Comparison of ENCODE assay signal across 32 mouse cellular contexts in genomic region chrX:87897172-87897571, GRCm38 (mm10).
"Had no signal": no experiment of that assay in that cellular context is flagged by ENCODE, and none has a peak within 500 bp of the region (broad histone marks: within the 10 kb centered on the region; RNA-seq: fewer than 3 reads in every experiment).

No protein-coding gene starts in this region.

- H3K27ac ChIP-seq: limb, embryonic 10.5 days; limb, embryonic 12.5 days; limb, embryonic 13.5 days; limb, embryonic 15.5 days; liver, embryonic 12.5 days; liver, embryonic 13.5 days; liver, embryonic 14.5 days; liver, embryonic 15.5 days; lung, embryonic 15.5 days; macrophage; midbrain, embryonic 10.5 days; midbrain, embryonic 12.5 days; midbrain, embryonic 13.5 days; midbrain, embryonic 15.5 days; neural tube, embryonic 12.5 days had no signal

- H3K36me3 ChIP-seq: limb, embryonic 10.5 days; limb, embryonic 12.5 days; limb, embryonic 13.5 days; limb, embryonic 15.5 days; liver, embryonic 12.5 days; liver, embryonic 13.5 days; liver, embryonic 15.5 days; lung, embryonic 15.5 days; midbrain, embryonic 10.5 days; midbrain, embryonic 12.5 days; midbrain, embryonic 13.5 days; midbrain, embryonic 15.5 days; neural tube, embryonic 12.5 days had no signal

- H3K4me1 ChIP-seq: limb, embryonic 10.5 days; limb, embryonic 12.5 days; limb, embryonic 13.5 days; limb, embryonic 15.5 days; liver, embryonic 12.5 days; liver, embryonic 13.5 days; liver, embryonic 15.5 days; lung, embryonic 15.5 days; megakaryocyte, embryonic 14.5 days; midbrain, embryonic 10.5 days; midbrain, embryonic 12.5 days; midbrain, embryonic 13.5 days; midbrain, embryonic 15.5 days; neural tube, embryonic 12.5 days had no signal

- H3K9me3 ChIP-seq: limb, embryonic 10.5 days; limb, embryonic 12.5 days; limb, embryonic 13.5 days; limb, embryonic 15.5 days; liver, embryonic 12.5 days; liver, embryonic 13.5 days; liver, embryonic 15.5 days; lung, embryonic 15.5 days; megakaryocyte, embryonic 14.5 days; midbrain, embryonic 10.5 days; midbrain, embryonic 12.5 days; midbrain, embryonic 13.5 days; midbrain, embryonic 15.5 days; neural tube, embryonic 12.5 days had no signal

- ATAC-seq: liver, embryonic 12.5 days; liver, postnatal 0 days; lung, postnatal 0 days; midbrain, embryonic 13.5 days; midbrain, embryonic 15.5 days; midbrain, embryonic 16.5 days had no signal

- DNase-seq: left cerebral cortex, postnatal 4 days; liver; liver, embryonic 13.5 days; liver, postnatal 0 days; lung, adult 18-20 months; lung, adult 2 months; lung, embryonic 14.5 days; lung, postnatal 10 days; lung, postnatal 14 days; lung, postnatal 36 days; lung, postnatal 4 days; midbrain, embryonic 14.5 days had no signal

- H3K27me3 ChIP-seq: limb, embryonic 12.5 days; limb, embryonic 13.5 days; limb, embryonic 15.5 days; liver, embryonic 12.5 days; liver, embryonic 13.5 days; liver, embryonic 15.5 days; lung, embryonic 15.5 days; megakaryocyte, embryonic 14.5 days; midbrain, embryonic 12.5 days; midbrain, embryonic 13.5 days; midbrain, embryonic 15.5 days; neural tube, embryonic 12.5 days had no signal

- H3K4me2 ChIP-seq: limb, embryonic 12.5 days; limb, embryonic 13.5 days; limb, embryonic 15.5 days; liver, embryonic 11.5 days; liver, embryonic 12.5 days; liver, embryonic 13.5 days; liver, embryonic 15.5 days; lung, embryonic 14.5 days; lung, embryonic 15.5 days; midbrain, embryonic 11.5 days; midbrain, embryonic 12.5 days; midbrain, embryonic 13.5 days; midbrain, embryonic 15.5 days; neural tube, embryonic 12.5 days had no signal

- H3K4me3 ChIP-seq: limb, embryonic 10.5 days; limb, embryonic 12.5 days; limb, embryonic 13.5 days; limb, embryonic 15.5 days; liver, embryonic 12.5 days; liver, embryonic 13.5 days; liver, embryonic 15.5 days; lung, embryonic 15.5 days; megakaryocyte, embryonic 14.5 days; midbrain, embryonic 10.5 days; midbrain, embryonic 12.5 days; midbrain, embryonic 13.5 days; midbrain, embryonic 15.5 days; myocyte; neural tube, embryonic 12.5 days had no signal

- H3K9ac ChIP-seq: limb, embryonic 12.5 days; limb, embryonic 13.5 days; limb, embryonic 15.5 days; liver, embryonic 12.5 days; liver, embryonic 13.5 days; liver, embryonic 14.5 days; liver, embryonic 15.5 days; liver, postnatal 0 days; lung, embryonic 14.5 days; lung, embryonic 15.5 days; midbrain, embryonic 12.5 days; midbrain, embryonic 13.5 days; midbrain, embryonic 15.5 days; neural tube, embryonic 12.5 days had no signal
